Mouse (Mus musculus): ENCODE measurements around the gene Hmcn1. TPM values are rescaled to one million over a fixed set of nuclear protein-coding genes. Genes with fewer than 3 reads are reported as not detected.

Hmcn1 gene
- polyA plus RNA-seq, 1 experiment from 2014 or later: 8.1 TPM

DNA sequence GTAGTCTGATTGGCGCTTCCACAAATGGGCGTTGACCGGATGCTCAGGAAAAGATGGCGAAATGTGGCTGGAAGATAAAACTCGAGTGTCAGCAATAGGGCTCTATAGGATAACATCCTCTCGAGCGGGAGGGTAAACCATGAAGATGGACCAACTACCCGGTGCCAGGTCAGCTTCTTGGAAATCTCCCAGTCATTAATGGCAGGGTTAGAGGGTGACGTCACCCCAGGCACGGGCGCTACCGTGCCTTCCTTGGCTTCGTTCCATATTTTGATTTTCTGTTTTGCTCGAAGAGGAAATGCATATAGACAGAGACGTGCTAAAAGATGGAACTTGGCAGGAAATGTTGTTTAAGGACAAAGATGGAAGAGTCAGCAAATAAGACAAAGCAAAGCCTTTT, 312.2 kb downstream of the Hmcn1 start:
- H3K4me1 ChIP-seq: no peaks in the 10 kb centered on the region
- H3K9me3 ChIP-seq: no peaks in the 10 kb centered on the region
- H3K27me3 ChIP-seq: no peaks in the 10 kb centered on the region
- H3K36me3 ChIP-seq (replicated peaks): no peaks in the 10 kb centered on the region
- no peak overlapping the region for H3K9ac ChIP-seq
- no peak for ATAC-seq (ENCODE audit: low FRiP score)
- H3K4me3 ChIP-seq (replicated peaks): no peak overlapping the region
- H3K27ac ChIP-seq: no peak overlapping the region
- no peak overlapping the region for H3K4me2 ChIP-seq
- 85% methylated on average over 15 of the region's 15 CpGs for WGBS

DNA sequence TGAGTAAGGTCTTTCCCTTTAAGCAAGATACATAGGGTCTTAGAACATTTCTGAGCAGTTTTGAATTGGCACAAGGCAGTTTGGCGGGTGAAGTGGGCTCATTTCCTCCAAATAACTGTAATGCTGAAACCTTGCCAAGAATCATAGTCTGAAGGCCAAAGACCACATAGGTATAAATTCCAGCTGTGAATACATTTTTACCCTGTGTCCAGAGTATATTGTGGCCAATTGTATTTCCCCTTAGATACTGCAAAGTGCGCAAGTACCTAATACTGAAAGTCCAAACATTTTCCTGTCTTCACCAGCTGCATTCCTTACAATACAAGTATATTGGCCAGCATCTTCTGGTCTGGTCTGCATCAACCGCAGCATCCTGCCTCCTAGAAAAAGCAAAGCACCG, 312.9 kb downstream of the Hmcn1 start:
- no peak for ATAC-seq (ENCODE audit: low FRiP score)
- WGBS: 86% methylated on average over 4 of the region's 4 CpGs
- no peak overlapping the region for H3K4me3 ChIP-seq (replicated peaks)
- no peaks in the 10 kb centered on the region for H3K9me3 ChIP-seq
- no peak overlapping the region for H3K27ac ChIP-seq
- no peak overlapping the region for H3K4me2 ChIP-seq
- no peak overlapping the region for H3K9ac ChIP-seq
- H3K4me1 ChIP-seq: no peaks in the 10 kb centered on the region
- H3K36me3 ChIP-seq (replicated peaks): no peaks in the 10 kb centered on the region
- H3K27me3 ChIP-seq: no peaks in the 10 kb centered on the region

DNA sequence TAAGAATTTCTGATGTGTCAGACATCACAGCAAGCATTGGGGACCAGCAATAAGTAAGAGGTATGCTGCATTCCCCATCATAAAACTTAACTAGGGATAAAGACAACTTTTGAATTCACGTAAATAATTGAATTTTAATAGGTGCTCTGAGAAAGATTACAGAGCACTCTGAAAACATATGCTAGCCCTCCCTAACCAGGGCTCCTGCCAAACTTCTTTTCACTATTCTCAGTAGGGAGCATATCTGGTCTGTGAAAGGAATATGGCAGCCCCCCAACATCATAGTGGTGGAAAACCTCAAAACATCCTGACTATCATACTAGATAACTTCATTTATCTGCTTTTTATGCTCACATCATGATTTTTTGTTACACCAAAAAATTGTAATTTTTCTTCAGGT, 347.9 kb downstream of the Hmcn1 start:
- Histone ChIP-seq H3K27me3 (no peaks in the 10 kb centered on the region), H3K4me3 (replicated peaks) (no peak overlapping the region), H3K27ac (no peak overlapping the region), H3K9me3 (no peaks in the 10 kb centered on the region), H3K4me2 (no peak overlapping the region), H3K9ac (no peak overlapping the region), H3K4me1 (no peaks in the 10 kb centered on the region), H3K36me3 (replicated peaks) (no peaks in the 10 kb centered on the region)
- WGBS: 96% methylated on average over 1 of the region's 1 CpGs
- ATAC-seq (ENCODE audit: low FRiP score): no peak

DNA sequence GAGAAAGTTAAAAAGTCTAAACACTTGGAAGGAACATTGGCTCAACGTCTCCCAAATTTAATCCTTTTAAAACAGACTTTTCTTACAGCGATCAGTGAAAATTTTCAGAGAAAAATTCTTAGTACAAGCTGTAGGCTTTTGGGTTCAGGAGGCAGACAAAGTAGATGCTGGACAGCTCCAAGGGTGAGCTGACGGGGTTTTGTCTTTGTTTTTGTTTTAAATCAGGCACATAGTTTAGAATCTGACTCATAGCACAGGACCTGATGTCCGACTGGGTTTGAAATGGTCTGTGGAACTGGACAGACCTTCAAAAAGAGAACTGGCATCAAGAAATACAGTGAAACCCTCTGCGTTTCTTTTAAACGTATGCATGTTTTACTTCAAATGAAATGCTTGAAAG, 353.7 kb downstream of the Hmcn1 start:
- no peaks in the 10 kb centered on the region for H3K27me3 ChIP-seq
- no peak overlapping the region for H3K4me3 ChIP-seq (replicated peaks)
- 67% methylated on average over 6 of the region's 6 CpGs for WGBS
- H3K4me2 ChIP-seq: no peak overlapping the region
- no peaks in the 10 kb centered on the region for H3K9me3 ChIP-seq
- no peaks in the 10 kb centered on the region for H3K36me3 ChIP-seq (replicated peaks)
- H3K27ac ChIP-seq: no peak overlapping the region
- no peak for ATAC-seq (ENCODE audit: low FRiP score)
- H3K9ac ChIP-seq: no peak overlapping the region
- H3K4me1 ChIP-seq: no peaks in the 10 kb centered on the region

DNA sequence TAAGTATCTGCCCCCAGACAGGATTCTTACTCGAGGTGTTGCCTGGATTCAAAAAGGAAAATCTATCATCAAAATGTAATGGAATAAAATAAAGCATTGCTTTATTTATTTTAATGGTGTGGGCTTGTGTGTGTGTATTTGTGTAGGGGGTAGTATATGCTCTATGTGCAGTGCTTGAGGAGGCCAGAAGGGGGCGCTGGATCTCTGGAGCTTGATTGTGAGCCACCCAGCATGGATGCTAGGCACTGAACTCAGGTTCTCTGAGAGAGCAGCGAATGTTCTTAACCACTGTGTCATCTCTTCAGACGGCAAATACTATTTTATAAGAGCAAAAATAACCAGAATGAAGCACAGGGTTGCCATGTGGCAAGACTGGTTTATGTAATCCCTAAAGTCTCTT, 360.7 kb downstream of the Hmcn1 start:
- no peak overlapping the region for H3K9ac ChIP-seq
- 69% methylated on average over 4 of the region's 4 CpGs for WGBS
- no peaks in the 10 kb centered on the region for H3K36me3 ChIP-seq (replicated peaks)
- no peaks in the 10 kb centered on the region for H3K27me3 ChIP-seq
- no peak overlapping the region for H3K4me3 ChIP-seq (replicated peaks)
- no peak overlapping the region for H3K4me2 ChIP-seq
- ATAC-seq (ENCODE audit: low FRiP score): no peak
- no peak overlapping the region for H3K27ac ChIP-seq
- no peaks in the 10 kb centered on the region for H3K9me3 ChIP-seq
- H3K4me1 ChIP-seq: no peaks in the 10 kb centered on the region

DNA sequence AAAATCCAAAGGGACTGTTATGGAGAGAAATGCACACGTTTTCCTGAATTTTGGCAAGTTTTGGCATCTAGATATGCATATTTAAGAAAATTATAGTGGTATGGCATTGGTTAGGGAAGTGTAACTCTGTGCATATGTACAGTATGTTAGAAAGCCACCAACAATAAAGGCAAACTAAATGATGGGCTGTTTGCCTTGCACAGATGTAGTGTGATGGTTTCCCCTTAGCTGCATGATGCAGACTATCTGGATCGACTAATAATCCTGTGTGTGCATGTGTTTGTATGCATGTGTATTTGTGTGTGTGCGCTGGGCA, 361.4 kb downstream of the Hmcn1 start:
- Histone ChIP-seq H3K27ac (no peak overlapping the region), H3K4me2 (no peak overlapping the region), H3K27me3 (no peaks in the 10 kb centered on the region), H3K9me3 (no peaks in the 10 kb centered on the region), H3K4me1 (no peaks in the 10 kb centered on the region), H3K4me3 (replicated peaks) (no peak overlapping the region), H3K36me3 (replicated peaks) (no peaks in the 10 kb centered on the region), H3K9ac (no peak overlapping the region)
- no peak for ATAC-seq (ENCODE audit: low FRiP score)
- 91% methylated on average over 3 of the region's 3 CpGs for WGBS

DNA sequence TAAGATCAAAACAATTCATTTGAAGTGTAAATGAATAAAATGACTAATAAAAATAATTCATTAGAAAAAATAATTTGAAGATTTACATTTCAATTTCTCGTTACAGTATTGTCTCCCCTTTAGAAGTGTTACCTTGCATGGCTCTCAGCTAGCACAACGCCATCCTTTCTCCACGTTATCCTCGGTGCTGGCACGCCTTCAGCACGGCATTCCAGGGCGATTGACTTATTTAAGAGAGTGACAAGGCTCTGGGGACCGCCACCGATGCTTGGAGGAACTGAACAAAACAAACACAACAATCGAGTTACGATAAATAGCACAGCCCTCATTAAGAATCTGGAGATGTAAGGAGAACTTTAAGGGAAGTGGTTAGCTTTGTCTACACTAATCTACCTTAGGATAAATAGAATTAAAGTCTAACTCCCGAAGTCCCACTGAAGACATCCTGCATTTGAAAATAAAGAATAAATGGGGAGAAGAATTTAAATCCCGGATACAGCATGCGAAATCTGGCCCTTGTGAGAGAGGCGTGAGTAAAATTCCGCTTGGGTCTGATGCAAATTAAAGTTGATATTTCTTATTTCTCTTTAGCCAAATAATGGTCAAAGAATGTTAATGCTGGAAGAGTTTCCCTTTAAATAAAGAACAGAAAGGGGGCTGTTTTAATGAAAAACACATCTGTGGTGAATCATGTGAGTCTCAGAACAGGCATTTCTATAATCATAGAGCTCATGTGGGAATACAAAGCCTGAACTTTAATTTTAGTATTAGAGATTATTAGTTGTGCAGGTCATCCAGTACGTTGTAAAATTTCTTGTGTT, 362.0 kb downstream of the Hmcn1 start:
- no peaks in the 10 kb centered on the region for H3K27me3 ChIP-seq
- H3K4me1 ChIP-seq: no peaks in the 10 kb centered on the region
- H3K9ac ChIP-seq: no peak overlapping the region
- no peaks in the 10 kb centered on the region for H3K9me3 ChIP-seq
- peak; percentile 53; the same call in 1 of the 2 replicates for ATAC-seq (ENCODE audit: low FRiP score)
- H3K4me2 ChIP-seq: no peak overlapping the region
- H3K36me3 ChIP-seq (replicated peaks): no peaks in the 10 kb centered on the region
- 58% methylated on average over 17 of the region's 17 CpGs for WGBS
- no peak overlapping the region for H3K4me3 ChIP-seq (replicated peaks)
- H3K27ac ChIP-seq: no peak overlapping the region

DNA sequence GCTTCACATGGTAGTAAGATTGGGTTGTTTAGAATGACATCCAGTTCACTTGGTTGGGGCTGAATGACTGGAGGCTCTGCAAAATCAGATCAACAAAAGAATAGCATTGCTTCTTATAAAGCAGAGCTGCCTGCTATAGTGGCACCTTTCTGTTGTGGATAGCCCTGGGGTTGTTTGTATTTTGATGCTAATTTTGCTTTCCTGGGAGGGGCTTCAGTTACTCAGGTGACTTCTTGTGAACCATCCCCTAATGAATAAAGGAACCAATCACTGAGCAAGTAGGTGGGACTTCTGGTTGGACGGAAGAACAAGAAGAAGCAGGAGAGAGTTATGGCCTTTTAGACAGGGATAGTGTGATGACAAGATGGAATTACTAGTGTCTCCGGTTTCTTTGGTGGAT, 370.0 kb downstream of the Hmcn1 start:
- Histone ChIP-seq H3K4me2 (no peak overlapping the region), H3K36me3 (replicated peaks) (no peaks in the 10 kb centered on the region), H3K4me1 (no peaks in the 10 kb centered on the region), H3K9ac (no peak overlapping the region), H3K27me3 (no peaks in the 10 kb centered on the region), H3K9me3 (no peaks in the 10 kb centered on the region), H3K27ac (no peak overlapping the region), H3K4me3 (replicated peaks) (no peak overlapping the region)
- ATAC-seq (ENCODE audit: low FRiP score): no peak
- 94% methylated on average over 2 of the region's 2 CpGs for WGBS

DNA sequence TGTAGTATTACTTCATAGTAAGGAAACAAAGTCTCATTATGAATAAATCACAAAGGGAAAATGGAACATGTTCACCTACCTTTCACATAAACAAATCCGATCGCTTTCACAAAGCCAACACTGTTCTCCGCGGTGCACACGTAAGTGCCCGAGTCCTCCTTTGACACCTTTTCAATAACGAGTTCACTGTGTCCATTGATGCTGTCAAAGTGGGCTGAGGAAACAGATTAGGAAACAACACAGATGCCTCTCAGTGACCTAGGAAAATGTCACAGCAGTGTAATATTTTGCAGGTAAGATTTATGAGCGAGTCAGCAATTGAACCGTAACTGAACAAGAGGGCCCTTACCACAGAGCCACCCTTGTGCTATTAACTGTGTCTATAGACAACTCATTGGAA, 382.7 kb downstream of the Hmcn1 start:
- no peak for ATAC-seq (ENCODE audit: low FRiP score)
- no peak overlapping the region for H3K27ac ChIP-seq
- H3K9ac ChIP-seq: no peak overlapping the region
- no peak overlapping the region for H3K4me3 ChIP-seq (replicated peaks)
- peaks cover 5% of the 10 kb centered on the region; the same call in 1 of the 2 replicates for H3K4me1 ChIP-seq
- no peaks in the 10 kb centered on the region for H3K27me3 ChIP-seq
- no peaks in the 10 kb centered on the region for H3K9me3 ChIP-seq
- 63% methylated on average over 9 of the region's 9 CpGs for WGBS
- no peaks in the 10 kb centered on the region for H3K36me3 ChIP-seq (replicated peaks)
- no peak overlapping the region for H3K4me2 ChIP-seq

DNA sequence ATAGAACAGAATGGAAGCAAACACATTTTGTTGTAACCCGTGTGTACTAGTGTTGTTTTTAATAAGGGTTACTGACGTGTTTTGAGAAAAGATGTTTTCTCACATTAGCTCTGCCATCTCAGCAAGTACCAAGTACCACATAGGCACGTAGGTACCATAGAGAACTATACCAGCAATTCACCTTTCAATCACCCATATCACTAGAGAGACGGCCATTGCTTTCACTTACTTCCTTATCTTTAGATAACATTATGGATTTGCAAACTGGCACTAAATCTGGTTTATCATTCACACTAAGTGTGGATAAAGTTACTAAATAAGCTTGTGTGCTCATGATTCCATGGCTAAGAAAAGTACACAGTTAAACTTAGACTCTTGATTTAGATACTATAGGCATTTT, 387.1 kb downstream of the Hmcn1 start:
- Histone ChIP-seq H3K4me2 (no peak overlapping the region), H3K27ac (no peak overlapping the region), H3K9me3 (no peaks in the 10 kb centered on the region), H3K36me3 (replicated peaks) (no peaks in the 10 kb centered on the region), H3K27me3 (no peaks in the 10 kb centered on the region), H3K4me3 (replicated peaks) (no peak overlapping the region), H3K4me1 (peaks cover 5% of the 10 kb centered on the region; the same call in 1 of the 2 replicates), H3K9ac (no peak overlapping the region)
- ATAC-seq (ENCODE audit: low FRiP score): no peak
- 84% methylated on average over 4 of the region's 4 CpGs for WGBS

DNA sequence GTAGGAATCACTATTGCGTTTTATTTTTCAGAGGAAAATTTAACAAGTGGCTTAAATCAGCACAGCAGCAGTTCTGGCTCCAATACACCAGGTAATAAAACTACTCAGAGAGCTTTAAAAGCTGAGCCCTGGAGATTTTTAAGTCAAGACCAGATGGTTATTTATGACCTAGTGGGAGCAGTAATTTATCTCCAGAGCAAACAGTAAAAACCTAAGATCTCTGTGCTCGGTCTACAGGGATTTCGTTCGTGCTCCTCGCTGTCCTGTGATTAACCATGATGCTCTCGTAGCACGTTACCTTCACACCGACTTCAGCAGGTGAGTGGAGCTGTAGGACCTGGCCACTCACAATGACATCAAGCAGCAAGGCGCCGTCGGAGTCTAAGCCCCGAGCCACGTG, 399.6 kb downstream of the Hmcn1 start:
- no peaks in the 10 kb centered on the region for H3K4me1 ChIP-seq
- no peak overlapping the region for H3K27ac ChIP-seq
- WGBS: 95% methylated on average over 13 of the region's 13 CpGs
- H3K9ac ChIP-seq: no peak overlapping the region
- ATAC-seq (ENCODE audit: low FRiP score): no peak
- no peak overlapping the region for H3K4me2 ChIP-seq
- no peak overlapping the region for H3K4me3 ChIP-seq (replicated peaks)
- no peaks in the 10 kb centered on the region for H3K27me3 ChIP-seq
- H3K36me3 ChIP-seq (replicated peaks): no peaks in the 10 kb centered on the region
- H3K9me3 ChIP-seq: no peaks in the 10 kb centered on the region

DNA sequence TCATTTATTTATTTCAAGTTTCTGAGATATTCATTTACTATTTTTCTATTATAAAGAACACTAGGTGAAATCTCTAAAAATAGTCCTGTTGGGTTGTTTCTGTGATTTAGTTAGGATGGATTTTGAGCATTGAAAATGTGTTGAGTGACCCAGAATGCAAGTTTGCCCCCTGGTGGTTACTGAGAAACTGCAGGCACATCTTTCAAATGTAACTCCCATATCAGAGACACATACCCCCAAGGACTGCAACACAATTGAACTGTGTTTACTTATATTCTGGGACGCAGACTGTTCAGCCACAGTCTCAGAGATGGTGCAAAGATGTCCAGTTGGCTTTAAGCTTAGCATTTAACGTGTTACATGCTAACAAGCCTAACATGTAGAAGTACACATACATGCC, 402.0 kb downstream of the Hmcn1 start:
- H3K9ac ChIP-seq: no peak overlapping the region
- WGBS: 36% methylated on average over 2 of the region's 2 CpGs
- H3K4me2 ChIP-seq: no peak overlapping the region
- no peaks in the 10 kb centered on the region for H3K4me1 ChIP-seq
- no peaks in the 10 kb centered on the region for H3K36me3 ChIP-seq (replicated peaks)
- no peaks in the 10 kb centered on the region for H3K27me3 ChIP-seq
- H3K9me3 ChIP-seq: no peaks in the 10 kb centered on the region
- no peak overlapping the region for H3K4me3 ChIP-seq (replicated peaks)
- H3K27ac ChIP-seq: no peak overlapping the region
- ATAC-seq (ENCODE audit: low FRiP score): 0 out of 2 replicates have a peak, but pooled peaks have one; percentile 16

DNA sequence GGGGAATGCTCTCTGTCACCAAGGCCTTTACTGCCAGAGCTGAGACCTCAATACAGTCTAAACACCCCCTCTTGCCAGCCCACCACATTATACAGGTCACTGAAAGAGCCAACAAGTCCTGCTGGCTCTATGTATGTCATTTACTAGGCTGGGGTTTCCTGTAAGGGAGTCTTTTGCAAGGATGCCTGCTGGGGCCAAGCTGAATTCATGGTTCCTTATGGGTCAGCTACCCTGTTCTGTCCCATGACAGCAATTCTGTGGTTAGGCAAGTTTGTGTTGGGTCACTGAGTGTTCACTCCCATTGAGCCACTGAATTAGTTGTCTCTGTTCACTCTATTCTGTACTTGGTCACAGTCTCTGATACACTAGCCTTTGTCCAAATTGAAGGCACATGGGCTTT, 405.8 kb downstream of the Hmcn1 start:
- Histone ChIP-seq H3K27me3 (peaks cover 12% of the 10 kb centered on the region), H3K9me3 (no peaks in the 10 kb centered on the region), H3K4me2 (no peak overlapping the region), H3K27ac (no peak overlapping the region), H3K36me3 (replicated peaks) (no peaks in the 10 kb centered on the region), H3K9ac (no peak overlapping the region), H3K4me3 (replicated peaks) (no peak overlapping the region), H3K4me1 (0 out of 2 replicates have a peak, but pooled peaks cover 6% of the 10 kb centered on the region)
- peak; percentile 78 for ATAC-seq (ENCODE audit: low FRiP score)

Measured in forebrain, embryonic 12.5 days (tissue).